ENCODE assay signal across 19 mouse cellular contexts in genomic region chr6:43658290-43658689, GRCm38 (mm10). TPM values are rescaled to one million over a fixed set of nuclear protein-coding genes. Genes with fewer than 3 reads are reported as not detected.
DNase-seq lines count a peak whose midpoint lies in the region; ATAC-seq and TF ChIP-seq lines count a peak whose summit lies in the region.
"Had no signal": no experiment of that assay in that cellular context is flagged by ENCODE, and none has a peak within 500 bp of the region (broad histone marks: within the 10 kb centered on the region; RNA-seq: fewer than 3 reads in every experiment).

No protein-coding gene starts in this region.

- no peak overlapping the region for H3K4me2 ChIP-seq in heart, embryonic 12.5 days
- peak overlapping the region; percentile 52 for H3K4me2 ChIP-seq in liver, embryonic 14.5 days (ENCODE audit: low read depth)
- no peak overlapping the region for H3K4me2 ChIP-seq in stomach, embryonic 16.5 days (ENCODE audit: low read depth, low read length)
- no peak overlapping the region for H3K4me2 ChIP-seq in hindbrain, postnatal 0 days (ENCODE audit: low read depth, low read length)
- H3K4me2 ChIP-seq: forebrain, embryonic 12.5 days; hindbrain, embryonic 15.5 days; midbrain, embryonic 15.5 days had no signal

- TF ChIP-seq EP300 in liver, embryonic 14.5 days (IDR thresholded peaks at IDR 0.05; ENCODE audit: low read depth) = peak; percentile 85

- H3K27me3 ChIP-seq in heart, embryonic 12.5 days (replicated peaks) = no peaks in the 10 kb centered on the region
- H3K27me3 ChIP-seq in erythroblast, embryonic 14.5 days (ENCODE audit: control insufficient read depth) = no peaks in the 10 kb centered on the region
- no peaks in the 10 kb centered on the region for H3K27me3 ChIP-seq in liver, embryonic 14.5 days (ENCODE audit: control insufficient read depth, insufficient read depth, low read length)
- no peaks in the 10 kb centered on the region for H3K27me3 ChIP-seq in stomach, embryonic 16.5 days (ENCODE audit: control insufficient read depth, insufficient read depth, low read length)
- H3K27me3 ChIP-seq in hindbrain, postnatal 0 days (ENCODE audit: insufficient read depth, low read length) = no peaks in the 10 kb centered on the region
- H3K27me3 ChIP-seq: forebrain, embryonic 12.5 days; hindbrain, embryonic 15.5 days; midbrain, embryonic 15.5 days had no signal

- 42% methylated on average over 4 of the region's 4 CpGs for WGBS in heart, embryonic 12.5 days
- WGBS in liver, embryonic 14.5 days (ENCODE audit: insufficient replicate concordance) = 18% methylated on average over 4 of the region's 4 CpGs
- 58% methylated on average over 4 of the region's 4 CpGs for WGBS in stomach, embryonic 16.5 days
- WGBS in hindbrain, postnatal 0 days = 86% methylated on average over 4 of the region's 4 CpGs

- H3K4me1 ChIP-seq in heart, embryonic 12.5 days (replicated peaks) = peaks cover 11% of the 10 kb centered on the region; the same call in 1 of the 2 replicates
- H3K4me1 ChIP-seq in erythroblast, embryonic 14.5 days (ENCODE audit: control insufficient read depth) = peaks cover 71% of the 10 kb centered on the region
- H3K4me1 ChIP-seq in liver, embryonic 14.5 days (replicated peaks; ENCODE audit: control insufficient read depth in 2 of 2, insufficient read depth in 2 of 2, low read length in 1 of 2) = peaks cover 22 to 30% of the 10 kb centered on the region in 2 experiments
- no peaks in the 10 kb centered on the region for H3K4me1 ChIP-seq in stomach, embryonic 16.5 days (ENCODE audit: control insufficient read depth, insufficient read depth, low read length)
- no peaks in the 10 kb centered on the region for H3K4me1 ChIP-seq in hindbrain, postnatal 0 days (ENCODE audit: insufficient read depth, low read length)
- H3K4me1 ChIP-seq: forebrain, embryonic 12.5 days; hindbrain, embryonic 15.5 days; midbrain, embryonic 15.5 days had no signal

- H3K9me3 ChIP-seq in heart, embryonic 12.5 days (replicated peaks) = no peaks in the 10 kb centered on the region
- H3K9me3 ChIP-seq in erythroblast, embryonic 14.5 days (ENCODE audit: control insufficient read depth, low read length) = no peaks in the 10 kb centered on the region
- no peaks in the 10 kb centered on the region for H3K9me3 ChIP-seq in liver, embryonic 14.5 days (ENCODE audit: control insufficient read depth, low read length)
- no peaks in the 10 kb centered on the region for H3K9me3 ChIP-seq in stomach, embryonic 16.5 days (replicated peaks; ENCODE audit: control insufficient read depth, low read length)
- no peaks in the 10 kb centered on the region for H3K9me3 ChIP-seq in hindbrain, postnatal 0 days (ENCODE audit: low read length)
- H3K9me3 ChIP-seq: forebrain, embryonic 12.5 days; heart, embryonic 10.5 days; hindbrain, embryonic 15.5 days; midbrain, embryonic 15.5 days had no signal

- peak; percentile 36; the same call in 1 of the 2 replicates for ATAC-seq in heart, embryonic 12.5 days (ENCODE audit: insufficient number of reproducible peaks, low FRiP score)
- peak; percentile 92 for ATAC-seq in liver, embryonic 14.5 days (ENCODE audit: insufficient read depth)
- ATAC-seq in stomach, embryonic 16.5 days (ENCODE audit: insufficient read depth, low FRiP score) = peak; percentile 91
- no peak for ATAC-seq in hindbrain, postnatal 0 days
- ATAC-seq: midbrain, embryonic 15.5 days had no signal

- H3K9ac ChIP-seq in heart, embryonic 12.5 days = no peak overlapping the region
- H3K9ac ChIP-seq in liver, embryonic 14.5 days (replicated peaks) = no peak overlapping the region
- no peak overlapping the region for H3K9ac ChIP-seq in stomach, embryonic 16.5 days (ENCODE audit: low read length)
- H3K9ac ChIP-seq in hindbrain, postnatal 0 days (replicated peaks; ENCODE audit: low read length) = no peak overlapping the region
- H3K9ac ChIP-seq: forebrain, embryonic 12.5 days; hindbrain, embryonic 15.5 days; midbrain, embryonic 15.5 days had no signal

- no peak for TF ChIP-seq CTCF in liver, embryonic 14.5 days (IDR thresholded peaks at IDR 0.05; ENCODE audit: low read depth)
- TF ChIP-seq CTCF in hindbrain, postnatal 0 days (IDR thresholded peaks at IDR 0.05; ENCODE audit: low read depth) = no peak

- no peaks in the 10 kb centered on the region for H3K36me3 ChIP-seq in heart, embryonic 12.5 days
- H3K36me3 ChIP-seq in erythroblast, embryonic 14.5 days (ENCODE audit: control insufficient read depth) = peaks cover 19% of the 10 kb centered on the region
- H3K36me3 ChIP-seq in liver, embryonic 14.5 days (replicated peaks; ENCODE audit: control insufficient read depth, insufficient read depth, low read depth) = no peaks in the 10 kb centered on the region
- no peaks in the 10 kb centered on the region for H3K36me3 ChIP-seq in stomach, embryonic 16.5 days (ENCODE audit: control insufficient read depth, insufficient read depth, low read length)
- H3K36me3 ChIP-seq in hindbrain, postnatal 0 days (ENCODE audit: insufficient read depth, low read length) = no peaks in the 10 kb centered on the region
- H3K36me3 ChIP-seq: forebrain, embryonic 12.5 days; heart, embryonic 10.5 days; hindbrain, embryonic 15.5 days; midbrain, embryonic 15.5 days had no signal

- H3K4me3 ChIP-seq in heart, embryonic 12.5 days = no peak overlapping the region
- H3K4me3 ChIP-seq in erythroblast, embryonic 14.5 days (replicated peaks) = peak overlapping the region; percentile 0
- H3K4me3 ChIP-seq in liver, embryonic 14.5 days (ENCODE audit: insufficient read depth in 1 of 2, low read depth in 2 of 2, low read length in 2 of 2) = no peak overlapping the region
- H3K4me3 ChIP-seq in stomach, embryonic 16.5 days (replicated peaks; ENCODE audit: low read length) = no peak overlapping the region
- H3K4me3 ChIP-seq in hindbrain, postnatal 0 days (ENCODE audit: low read length) = no peak overlapping the region
- H3K4me3 ChIP-seq: forebrain, embryonic 12.5 days; heart, embryonic 10.5 days; hindbrain, embryonic 15.5 days; midbrain, embryonic 15.5 days had no signal

- H3K27ac ChIP-seq in heart, embryonic 12.5 days (ENCODE audit: poor library complexity, severe bottlenecking) = no peak overlapping the region
- H3K27ac ChIP-seq in liver, embryonic 14.5 days = peak overlapping the region; percentile 53
- peak overlapping the region; percentile 76; the same call in 1 of the 2 replicates for H3K27ac ChIP-seq in stomach, embryonic 16.5 days (ENCODE audit: low read length)
- no peak overlapping the region for H3K27ac ChIP-seq in hindbrain, postnatal 0 days
- H3K27ac ChIP-seq: forebrain, embryonic 12.5 days; heart, embryonic 10.5 days; hindbrain, embryonic 15.5 days; midbrain, embryonic 15.5 days had no signal

- DNase-seq in heart, postnatal 4 days = no peak
- DNase-seq in liver, embryonic 14.5 days (ENCODE audit: low read depth in 3 of 3, low spot score in 3 of 3) = peak; percentile 68 to 78 (median 69)
- DNase-seq in MN1 (ENCODE audit: low spot score) = no peak
- no peak for DNase-seq in hindbrain, postnatal 0 days (ENCODE audit: low spot score)
- no peak for DNase-seq in kidney, postnatal 4 days
- DNase-seq: adrenal gland, postnatal 14 days; cerebellum, adult 2 months; gastrocnemius, postnatal 36 days; heart, postnatal 14 days; kidney, adult 8-10 months; right cerebral cortex, adult 18-20 months; thymus, postnatal 14 days had no signal

RNA-seq across cellular contexts. Expression of gene Tpk1, which starts 7.8 kb away (rescaled TPM):
- 6.5 and 8.3 TPM in 2 replicates for polyA plus RNA-seq in heart, embryonic 12.5 days (2016; fragmentation: Nextera tagmentation; extraction: Ambion mirVana)
- 1 to 10 TPM; 5.5 to 6.2 TPM for total RNA-seq in heart, postnatal 4 days (2021)
- polyA plus RNA-seq in erythroblast, embryonic 14.5 days (2012) = 0.03 and 0.14 TPM in 2 replicates
- 2.7 and 3.9 TPM in 2 replicates for polyA plus RNA-seq in liver, embryonic 14.5 days (2012; rRNA removed)
- 5.8 and 7.8 TPM in 2 replicates for polyA plus RNA-seq in liver, embryonic 14.5 days (2014; fragmentation: Nextera tagmentation; extraction: Ambion mirVana)
- 17.4 and 18.4 TPM in 2 replicates for polyA plus RNA-seq in stomach, embryonic 16.5 days (2015; fragmentation: Nextera tagmentation; extraction: Ambion mirVana)
- 5.0 and 5.5 TPM in 2 replicates for total RNA-seq in hindbrain, postnatal 0 days (2014; rRNA removed)
- 5.7 and 6.1 TPM in 2 replicates for polyA plus RNA-seq in hindbrain, postnatal 0 days (2015; fragmentation: Nextera tagmentation; extraction: Ambion mirVana)

Comparison
In these comparisons a context has a peak if more than half of its experiments do, and no peak if none do; other contexts are left out.
1. H3K27ac ChIP-seq: peak in liver, embryonic 14.5 days (single experiment) and stomach, embryonic 16.5 days (single experiment); none in heart, embryonic 12.5 days (single experiment) and hindbrain, postnatal 0 days (single experiment).
2. DNase-seq: peak in liver, embryonic 14.5 days (3 of 3); none in heart, postnatal 4 days (single experiment), MN1 (single experiment), hindbrain, postnatal 0 days (single experiment) and kidney, postnatal 4 days (0 of 2).